Mouse (Mus musculus) midbrain, embryonic 14.5 days (tissue): ENCODE measurements around the gene Cdc14a. TPM values are rescaled to one million over a fixed set of nuclear protein-coding genes. Genes with fewer than 3 reads are reported as not detected.

Source experiments
- ATAC-seq: fragments of 200-750 bp; cut with Nextera tagmentation; 2 replicates; pipeline ENCODE4 v1.8.0; 2017; ENCODE audit warnings: moderate number of reproducible peaks, moderate library complexity; ENCODE audit not compliant: low FRiP score, low TSS enrichment
- DNase-seq: peaks from one replicate; pipeline ENCODE4 v3.0.0-alpha.2; 2015
- H3K27ac ChIP-seq: fragments of 300-500 bp; sonication (generic); replicated peaks from 2 replicates; pipeline ENCODE4 v1.5.1; 2014; ENCODE audit warnings: mild to moderate bottlenecking, low read depth, low read length, moderate library complexity
- H3K27me3 ChIP-seq: fragments of 300-500 bp; sonication (generic); 2 replicates; pipeline ENCODE4 v1.6.1; 2014; ENCODE audit warnings: low read length, control low read depth, mixed read lengths; ENCODE audit not compliant: control insufficient read depth, insufficient read depth
- H3K36me3 ChIP-seq: fragments of 300-500 bp; sonication (generic); 2 replicates; pipeline ENCODE4 v1.6.1; 2014; ENCODE audit warnings: low read length, control low read depth; ENCODE audit not compliant: control insufficient read depth, insufficient read depth
- H3K4me1 ChIP-seq: fragments of 300-500 bp; sonication (generic); 2 replicates; pipeline ENCODE4 v1.6.1; 2014; ENCODE audit warnings: mild to moderate bottlenecking, antibody characterized with exemption, low read length, control low read depth; ENCODE audit not compliant: control insufficient read depth, insufficient read depth
- H3K4me2 ChIP-seq: fragments of 300-500 bp; sonication (generic); 2 replicates; pipeline ENCODE4 v1.6.1; 2014; ENCODE audit warnings: mild to moderate bottlenecking, low read length, moderate library complexity
- H3K4me3 ChIP-seq: fragments of 300-500 bp; sonication (generic); replicated peaks from 2 replicates; pipeline ENCODE4 v1.5.1; 2014; ENCODE audit warnings: low read depth, low read length
- H3K9ac ChIP-seq: fragments of 300-500 bp; sonication (generic); replicated peaks from 2 replicates; pipeline ENCODE4 v1.6.1; 2014; ENCODE audit warnings: mild to moderate bottlenecking, low read length, moderate library complexity
- H3K9me3 ChIP-seq: fragments of 300-500 bp; sonication (generic); 2 replicates; pipeline ENCODE4 v1.6.1; 2016; ENCODE audit warnings: low read length, control low read depth, mixed read lengths; ENCODE audit not compliant: control insufficient read depth
- WGBS: fragments of 180-500 bp; shearing (Covaris S2); extraction: QIAGEN DNeasy Blood & Tissue Kit; methylation state at CpG from one replicate; pipeline ENCODE4 v1.1.7; 2014; 5-methylcytosine and 5-hydroxymethylcytosine counted together
- polyA plus RNA-seq: library from polyadenylated mRNA; unstranded; fragments of >200 nt; fragmentation: Nextera tagmentation; extraction: Ambion mirVana; gene quantifications from 2 replicates; pipeline ENCODE4 v1.2.1, GENCODE M21; 2014

Gene Cdc14a
- polyA plus RNA-seq, 1 experiment from 2014 or later: 6.2 TPM

DNA sequence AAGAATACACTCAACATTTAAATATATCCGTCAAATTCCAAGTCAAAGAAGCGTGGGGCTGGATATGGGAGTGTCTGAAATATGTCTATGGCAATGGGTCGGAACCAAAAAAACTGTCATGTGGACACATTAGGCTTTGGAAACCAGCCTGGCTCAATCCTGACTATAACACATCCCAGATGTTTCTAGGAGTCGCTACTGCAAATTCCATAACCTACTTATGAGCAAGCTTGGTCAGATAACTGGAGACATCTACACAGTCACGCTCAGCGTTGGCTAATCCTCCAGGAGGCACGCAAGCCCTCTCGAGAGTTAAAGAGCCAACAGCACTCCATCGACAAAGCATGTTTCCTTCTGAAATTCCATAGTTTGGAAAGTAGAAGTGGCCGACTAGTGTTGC is 125.1 kb downstream of the Cdc14a start:
- Histone ChIP-seq H3K9ac (no peak overlapping the region), H3K27me3 (no peaks in the 10 kb centered on the region), H3K4me1 (no peaks in the 10 kb centered on the region), H3K4me2 (no peak overlapping the region), H3K27ac (no peak overlapping the region), H3K9me3 (no peaks in the 10 kb centered on the region), H3K4me3 (no peak overlapping the region), H3K36me3 (0 out of 2 replicates have a peak, but pooled peaks cover 18% of the 10 kb centered on the region)
- no peak for DNase-seq
- 93% methylated on average over 10 of the region's 10 CpGs for WGBS
- ATAC-seq: no peak

DNA sequence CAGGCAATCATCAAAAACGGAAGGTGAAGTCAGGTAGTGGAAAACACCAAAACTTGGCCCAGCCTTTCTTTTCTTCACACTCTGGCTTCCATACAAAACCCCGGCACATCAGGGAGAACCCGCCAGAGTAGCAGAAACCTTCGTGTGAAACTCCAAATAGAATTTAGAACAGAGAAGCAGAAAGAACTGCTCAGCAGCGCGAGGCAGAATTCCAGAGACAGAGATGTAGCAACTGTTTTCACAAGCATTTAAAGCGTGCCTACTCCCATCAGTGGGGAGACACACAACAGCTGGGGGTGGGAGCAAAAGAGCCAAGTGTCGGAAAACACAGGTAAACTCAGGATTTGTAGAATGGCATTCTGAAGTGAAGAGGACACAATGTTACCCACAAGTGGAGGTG is 125.8 kb downstream of the Cdc14a start:
- no peak overlapping the region for H3K9ac ChIP-seq
- no peaks in the 10 kb centered on the region for H3K9me3 ChIP-seq
- peaks cover 25% of the 10 kb centered on the region; the same call in 1 of the 2 replicates for H3K36me3 ChIP-seq
- no peak overlapping the region for H3K27ac ChIP-seq
- WGBS: 90% methylated on average over 8 of the region's 8 CpGs
- H3K4me2 ChIP-seq: no peak overlapping the region
- ATAC-seq (no peak), DNase-seq (no peak)
- H3K4me3 ChIP-seq: no peak overlapping the region
- no peaks in the 10 kb centered on the region for H3K27me3 ChIP-seq
- H3K4me1 ChIP-seq: no peaks in the 10 kb centered on the region

DNA sequence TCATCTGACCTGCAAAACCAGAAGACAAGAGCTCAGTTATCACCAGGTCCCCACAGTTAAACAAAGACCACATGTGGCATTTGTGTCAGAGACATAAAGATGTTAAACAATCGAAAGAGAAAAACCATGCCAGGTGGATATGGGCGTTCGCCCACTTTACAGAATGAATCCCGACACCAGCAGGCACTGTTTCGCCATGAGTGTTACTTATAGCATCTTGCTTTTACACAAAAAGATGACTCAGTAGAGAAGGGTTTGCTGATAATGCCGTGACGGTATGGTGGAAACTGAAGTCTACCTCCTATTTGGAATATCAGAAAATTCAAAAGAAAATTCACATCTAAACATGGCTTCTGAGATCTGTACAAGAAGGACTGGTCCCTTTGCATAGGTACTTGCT is 126.7 kb downstream of the Cdc14a start:
- Histone ChIP-seq H3K36me3 (peaks cover 22% of the 10 kb centered on the region; the same call in 1 of the 2 replicates), H3K27me3 (no peaks in the 10 kb centered on the region), H3K4me3 (no peak overlapping the region), H3K27ac (no peak overlapping the region), H3K4me2 (no peak overlapping the region), H3K9ac (no peak overlapping the region), H3K4me1 (no peaks in the 10 kb centered on the region), H3K9me3 (no peaks in the 10 kb centered on the region)
- no peak for ATAC-seq
- no peak for DNase-seq
- 95% methylated on average over 7 of the region's 7 CpGs for WGBS

DNA sequence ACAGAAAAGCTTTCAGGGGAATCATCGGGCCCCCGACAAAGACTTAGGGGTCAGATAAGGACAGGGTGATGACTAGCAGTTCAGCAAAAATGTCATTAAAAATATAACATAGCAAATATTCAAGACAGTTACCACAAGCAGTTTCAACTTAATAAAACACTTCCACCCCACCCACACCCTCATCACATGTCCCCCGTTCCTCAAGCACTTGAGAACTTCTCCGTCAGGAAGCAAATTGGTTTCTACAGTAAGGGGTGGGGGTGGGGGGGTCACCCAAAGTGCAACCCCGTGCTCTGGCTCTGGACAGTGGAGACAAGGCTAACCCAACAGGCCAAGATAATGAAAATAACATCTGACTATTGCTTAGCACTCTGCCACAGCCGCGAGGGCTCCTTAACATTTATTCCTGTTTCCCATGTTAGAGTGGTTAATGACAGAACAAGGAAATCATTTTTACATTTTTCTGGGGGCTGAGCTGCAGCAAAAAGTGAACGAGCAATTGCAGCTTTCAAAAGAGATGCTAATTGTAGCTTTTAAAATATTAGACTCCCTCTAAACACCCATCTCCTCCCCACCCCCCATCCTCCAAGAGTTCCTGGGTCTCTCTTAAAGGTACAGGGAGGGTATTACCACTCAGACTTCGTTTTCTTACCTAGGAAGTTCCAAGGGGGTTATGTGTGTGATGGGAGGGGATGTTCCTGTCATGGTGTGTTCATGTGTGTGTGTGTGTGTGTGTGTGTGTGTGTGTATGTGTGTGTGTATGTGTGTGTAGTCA is 133.6 kb downstream of the Cdc14a start:
- Histone ChIP-seq H3K4me3 (no peak overlapping the region), H3K36me3 (peaks cover 7% of the 10 kb centered on the region; the same call in 1 of the 2 replicates), H3K9me3 (no peaks in the 10 kb centered on the region), H3K27me3 (no peaks in the 10 kb centered on the region), H3K4me1 (no peaks in the 10 kb centered on the region), H3K9ac (no peak overlapping the region), H3K27ac (no peak overlapping the region), H3K4me2 (no peak overlapping the region)
- 89% methylated on average over 9 of the region's 9 CpGs for WGBS
- DNase-seq: no peak
- ATAC-seq: no peak

DNA sequence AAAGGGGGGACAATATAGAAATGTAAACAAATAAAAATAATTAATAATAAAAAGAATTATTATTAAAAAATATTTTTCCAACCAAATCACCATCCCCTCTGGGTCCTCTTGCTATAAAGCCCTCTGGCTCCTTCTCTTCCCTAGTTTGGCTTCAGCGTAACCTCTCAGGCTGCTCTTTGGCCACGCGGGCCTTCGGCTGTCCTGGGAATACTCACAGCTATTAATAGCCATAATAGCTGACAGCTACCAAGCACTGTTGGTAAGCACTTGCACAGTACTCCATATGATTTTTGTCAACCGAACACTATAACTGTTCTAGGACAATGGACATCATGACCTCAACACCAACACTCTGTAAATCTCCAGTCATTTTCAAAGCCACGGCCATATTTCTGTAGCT is 135.0 kb downstream of the Cdc14a start:
- H3K4me1 ChIP-seq: no peaks in the 10 kb centered on the region
- no peak overlapping the region for H3K4me3 ChIP-seq
- no peaks in the 10 kb centered on the region for H3K9me3 ChIP-seq
- H3K9ac ChIP-seq: no peak overlapping the region
- H3K4me2 ChIP-seq: no peak overlapping the region
- ATAC-seq (no peak), DNase-seq (no peak)
- no peak overlapping the region for H3K27ac ChIP-seq
- H3K27me3 ChIP-seq: no peaks in the 10 kb centered on the region
- 90% methylated on average over 6 of the region's 6 CpGs for WGBS
- H3K36me3 ChIP-seq: peaks cover 7% of the 10 kb centered on the region; the same call in 1 of the 2 replicates

DNA sequence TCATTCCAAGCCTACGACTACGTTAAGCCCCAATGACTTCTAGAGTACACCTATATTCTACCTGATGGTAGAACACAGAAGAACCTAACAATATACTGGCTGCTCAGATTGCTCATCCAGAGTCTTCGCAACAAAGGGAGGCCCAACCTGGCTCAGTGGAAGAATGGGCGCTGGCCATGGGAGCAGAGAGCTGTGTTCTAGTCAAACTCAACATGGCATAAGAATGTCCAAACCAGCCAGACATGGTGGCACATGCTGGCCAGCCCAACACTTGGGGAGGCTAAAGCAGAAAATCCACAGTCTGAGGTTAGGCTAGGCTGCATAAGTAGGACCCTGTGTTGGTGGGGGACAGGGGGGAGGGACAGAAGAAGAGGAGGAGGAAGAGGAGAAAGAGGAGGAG is 139.1 kb downstream of the Cdc14a start:
- Histone ChIP-seq H3K9ac (no peak overlapping the region), H3K4me3 (no peak overlapping the region), H3K27me3 (no peaks in the 10 kb centered on the region), H3K4me1 (no peaks in the 10 kb centered on the region), H3K9me3 (no peaks in the 10 kb centered on the region), H3K27ac (no peak overlapping the region), H3K36me3 (no peaks in the 10 kb centered on the region), H3K4me2 (no peak overlapping the region)
- DNase-seq: no peak
- 89% methylated on average over 4 of the region's 4 CpGs for WGBS
- ATAC-seq: no peak; the same call in 1 of the 2 replicates

DNA sequence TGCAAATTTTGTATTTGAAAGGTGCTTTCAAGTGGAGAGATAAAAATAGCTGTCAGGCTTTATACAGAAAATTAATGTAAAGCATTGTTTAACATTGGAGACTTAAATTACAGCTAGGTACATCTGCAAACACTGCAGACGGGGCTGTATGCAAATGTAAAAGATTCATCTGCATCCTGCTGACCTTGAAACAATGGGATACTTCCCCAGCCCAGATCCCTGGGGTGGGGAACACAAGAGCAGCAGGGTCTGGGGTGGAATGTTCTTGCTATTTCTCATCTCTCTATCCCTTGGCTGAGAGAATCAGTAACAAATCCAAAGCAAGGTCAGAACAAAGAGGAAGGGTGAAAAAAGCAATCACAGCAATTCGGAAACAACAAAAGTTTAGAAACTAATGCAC is 139.8 kb downstream of the Cdc14a start:
- no peak for ATAC-seq
- no peak overlapping the region for H3K4me3 ChIP-seq
- H3K36me3 ChIP-seq: no peaks in the 10 kb centered on the region
- H3K27ac ChIP-seq: no peak overlapping the region
- 27% methylated on average over 2 of the region's 2 CpGs for WGBS
- no peak overlapping the region for H3K9ac ChIP-seq
- H3K9me3 ChIP-seq: no peaks in the 10 kb centered on the region
- no peaks in the 10 kb centered on the region for H3K4me1 ChIP-seq
- H3K27me3 ChIP-seq: no peaks in the 10 kb centered on the region
- no peak for DNase-seq
- no peak overlapping the region for H3K4me2 ChIP-seq

DNA sequence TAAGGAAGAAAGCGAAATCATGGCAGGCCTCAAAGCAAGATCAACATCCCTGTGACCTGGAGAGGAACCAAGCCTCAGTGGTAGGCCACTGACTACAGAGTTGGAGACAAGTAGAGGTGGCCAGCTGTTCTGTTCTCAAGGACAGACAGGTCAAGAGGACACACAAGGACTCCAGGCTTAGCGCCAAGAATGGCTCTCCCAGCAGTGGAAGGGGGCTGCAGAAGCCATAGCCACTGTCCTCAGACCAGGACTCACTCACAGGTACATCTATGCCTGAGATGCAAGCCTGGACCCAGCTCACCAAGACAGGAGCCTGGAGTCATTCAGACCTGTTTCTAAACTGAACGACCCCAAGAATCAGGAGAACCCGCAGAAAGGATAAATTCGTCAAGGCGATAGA is 142.2 kb downstream of the Cdc14a start:
- DNase-seq: no peak
- no peak overlapping the region for H3K4me2 ChIP-seq
- no peaks in the 10 kb centered on the region for H3K36me3 ChIP-seq
- no peak overlapping the region for H3K4me3 ChIP-seq
- H3K9me3 ChIP-seq: no peaks in the 10 kb centered on the region
- no peak overlapping the region for H3K9ac ChIP-seq
- whole genome bisulfite sequencing: 92% methylated on average over 6 of the region's 6 CpGs
- no peaks in the 10 kb centered on the region for H3K27me3 ChIP-seq
- no peaks in the 10 kb centered on the region for H3K4me1 ChIP-seq
- H3K27ac ChIP-seq: no peak overlapping the region
- ATAC-seq: no peak

DNA sequence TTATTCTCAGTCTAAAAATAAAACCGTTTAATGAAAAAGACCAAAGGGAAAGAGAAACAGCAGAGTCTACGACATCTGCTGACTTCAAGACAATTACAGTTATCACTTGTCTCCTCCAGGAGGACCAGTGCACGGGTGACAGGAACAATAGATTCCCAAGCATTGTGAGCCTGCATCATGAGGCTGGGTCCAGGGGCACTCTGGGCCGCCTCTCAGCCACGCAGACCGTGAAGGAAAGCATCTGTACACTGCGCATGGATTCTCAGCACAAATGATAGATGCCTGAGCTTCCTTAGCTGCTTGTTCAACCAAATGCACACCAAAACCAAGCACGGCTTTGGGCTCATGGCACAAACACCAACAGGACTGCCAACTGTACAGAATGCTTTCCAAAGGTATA is 146.7 kb downstream of the Cdc14a start:
- ATAC-seq: no peak
- WGBS: 75% methylated on average over 8 of the region's 8 CpGs
- no peak overlapping the region for H3K9ac ChIP-seq
- no peak overlapping the region for H3K27ac ChIP-seq
- H3K4me3 ChIP-seq: no peak overlapping the region
- H3K4me1 ChIP-seq: no peaks in the 10 kb centered on the region
- no peaks in the 10 kb centered on the region for H3K36me3 ChIP-seq
- no peaks in the 10 kb centered on the region for H3K9me3 ChIP-seq
- no peak for DNase-seq
- H3K27me3 ChIP-seq: no peaks in the 10 kb centered on the region
- H3K4me2 ChIP-seq: no peak overlapping the region
